Mouse (Mus musculus) heart, embryonic 14.5 days (tissue): ENCODE data around the gene Stra6. TPM values are rescaled to one million over a fixed set of nuclear protein-coding genes. Genes with fewer than 3 reads are reported as not detected.

Source experiments
- ATAC-seq: fragments of 200-750 bp; cut with Nextera tagmentation; 2 replicates; pipeline ENCODE4 v1.8.0; 2017; ENCODE audit warnings: low read depth, moderate TSS enrichment; ENCODE audit not compliant: insufficient number of reproducible peaks, insufficient read depth, low FRiP score
- H3K27ac ChIP-seq, 2 experiments: fragments of 200-500 bp in 1 of 2; fragments of 300-500 bp in 1 of 2; sonication (generic) in 1 of 2; replicated peaks in 1 of 2; 2 replicates each; pipeline ENCODE4 v1.5.1; 2012 to 2014; ENCODE audit warnings: low read depth in 2 of 2, low read length in 2 of 2, control low read depth in 1 of 2, mild to moderate bottlenecking in 1 of 2, mixed read lengths in 1 of 2; ENCODE audit not compliant: control insufficient read depth in 1 of 2, insufficient read depth in 1 of 2
- H3K27me3 ChIP-seq: fragments of 300-500 bp; sonication (generic); 2 replicates; pipeline ENCODE4 v1.6.1; 2014; ENCODE audit warnings: mild to moderate bottlenecking, low read length, control low read depth; ENCODE audit not compliant: control insufficient read depth, insufficient read depth
- H3K36me3 ChIP-seq: fragments of 300-500 bp; sonication (generic); 2 replicates; pipeline ENCODE4 v1.6.1; 2014; ENCODE audit warnings: mild to moderate bottlenecking, control low read depth, low read length, mixed read lengths; ENCODE audit not compliant: control insufficient read depth, insufficient read depth
- H3K4me1 ChIP-seq, 2 experiments: fragments of 200-500 bp in 1 of 2; fragments of 300-500 bp in 1 of 2; sonication (generic) in 1 of 2; 2 replicates each; pipeline ENCODE4 v1.6.1; 2012 to 2014; ENCODE audit warnings: low read length in 2 of 2, control low read depth in 1 of 2, mixed read lengths in 1 of 2; ENCODE audit not compliant: control insufficient read depth in 2 of 2, insufficient read depth in 2 of 2
- H3K4me2 ChIP-seq: fragments of 300-500 bp; sonication (generic); 2 replicates; pipeline ENCODE4 v1.6.1; 2014; ENCODE audit warnings: mild to moderate bottlenecking, low read length
- H3K4me3 ChIP-seq, 2 experiments: fragments of 200-500 bp in 1 of 2; fragments of 300-500 bp in 1 of 2; sonication (generic) in 1 of 2; 2 replicates each; pipeline ENCODE4 v1.5.1; 2012 to 2014; ENCODE audit warnings: low read length in 2 of 2, mild to moderate bottlenecking in 2 of 2, control low read depth in 1 of 2, low read depth in 1 of 2, moderate library complexity in 1 of 2; ENCODE audit not compliant: control insufficient read depth in 1 of 2, insufficient read depth in 1 of 2
- H3K9ac ChIP-seq: fragments of 300-500 bp; sonication (generic); 2 replicates; pipeline ENCODE4 v1.6.1; 2014; ENCODE audit warnings: mild to moderate bottlenecking, low read length
- H3K9me3 ChIP-seq: fragments of 300-500 bp; sonication (generic); 2 replicates; pipeline ENCODE4 v1.6.1; 2016; ENCODE audit warnings: low read length, control low read depth; ENCODE audit not compliant: control insufficient read depth
- WGBS: fragments of 180-500 bp; shearing (Covaris S2); extraction: QIAGEN DNeasy Blood & Tissue Kit; methylation state at CpG from one replicate; pipeline ENCODE4 v1.1.7; 2014; 5-methylcytosine and 5-hydroxymethylcytosine counted together
- polyA plus RNA-seq: library from polyadenylated mRNA; unstranded; fragments of >200 nt; fragmentation: Nextera tagmentation; extraction: Ambion mirVana; gene quantifications from 2 replicates; pipeline ENCODE4 v1.2.1, GENCODE M21; 2014

The Stra6 gene
- polyA plus RNA-seq = 0.57 TPM in 1 of 2 replicates, not detected in the other

DNA sequence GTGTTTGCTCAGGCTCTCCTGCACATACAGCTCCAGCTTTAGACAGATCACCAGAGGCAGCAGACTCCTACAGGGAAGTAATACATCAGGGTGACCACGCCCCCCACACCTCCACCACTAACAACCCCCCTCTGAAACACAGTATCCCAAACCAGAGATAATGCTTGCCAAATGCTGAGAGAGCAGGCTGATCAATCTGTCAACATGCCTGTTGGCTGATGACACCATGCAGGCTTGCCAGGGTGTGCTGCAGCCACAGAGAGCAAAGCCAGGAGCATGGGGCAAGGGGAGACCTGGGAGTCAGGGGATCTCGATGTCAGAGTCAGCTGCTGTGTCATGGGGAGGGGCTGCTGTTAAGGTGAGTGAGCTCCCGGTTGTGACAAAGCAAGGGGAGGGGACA is at the start of gene Stra6:
TSS of gene Stra6 (plus strand) at position 258 of the 400 bp plus-strand sequence.
- WGBS = 4% methylated on average over 3 of the region's 3 CpGs
- H3K9ac ChIP-seq = no peak within 1 kb of the TSS
- no peaks in the 10 kb centered on the region for H3K9me3 ChIP-seq
- no peak for ATAC-seq
- H3K36me3 ChIP-seq = no peaks in the 10 kb centered on the region
- peaks cover 37% of the 10 kb centered on the region for H3K27me3 ChIP-seq
- H3K4me3 ChIP-seq = no peak within 1 kb of the TSS
- H3K4me1 ChIP-seq = peaks cover 23 to 28% of the 10 kb centered on the region in 2 experiments
- no peak within 1 kb of the TSS for H3K4me2 ChIP-seq
- H3K27ac ChIP-seq = no peak within 1 kb of the TSS

DNA sequence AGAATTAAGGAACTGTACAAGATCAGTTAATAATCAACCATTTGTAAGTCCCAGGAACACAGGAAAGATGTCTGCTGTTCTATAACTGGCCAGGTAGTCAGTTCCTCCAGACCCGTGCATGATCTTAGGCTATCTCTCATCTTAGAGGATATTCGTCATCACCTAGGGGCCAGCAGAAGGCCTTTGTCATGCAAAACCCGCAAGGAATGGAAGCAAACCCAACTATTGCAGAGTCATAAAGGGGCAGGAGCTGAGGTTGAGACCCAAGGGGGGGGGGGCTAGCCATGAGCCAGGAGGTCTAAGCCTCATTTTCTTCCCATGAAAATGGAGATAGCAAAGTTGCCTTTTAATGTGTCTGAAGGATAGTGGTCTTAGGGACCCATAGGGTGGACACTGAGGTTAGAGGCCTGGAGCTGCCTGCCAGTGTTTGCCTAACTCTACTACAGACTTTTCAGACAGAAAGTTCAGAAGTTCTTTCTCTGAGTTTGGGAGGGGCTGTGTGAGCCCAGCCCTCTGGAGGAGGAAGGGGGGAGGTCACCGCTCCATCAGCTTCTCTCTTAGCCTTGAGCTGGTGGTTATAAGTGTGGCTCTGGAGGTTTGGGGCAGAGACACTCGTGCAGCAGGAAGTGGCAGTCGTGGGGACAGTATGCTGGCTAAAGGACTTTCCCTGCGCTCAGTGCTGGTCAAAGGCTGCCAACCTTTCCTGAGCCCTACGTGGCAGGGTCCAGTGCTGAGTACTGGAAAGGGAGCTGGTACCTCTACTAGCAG is 49.0 kb upstream of the Stra6 start:
- no peak for ATAC-seq
- H3K27me3 ChIP-seq = no peaks in the 10 kb centered on the region
- H3K4me3 ChIP-seq = no peak overlapping the region
- no peak overlapping the region for H3K9ac ChIP-seq
- no peaks in the 10 kb centered on the region for H3K9me3 ChIP-seq
- peaks cover under 1 to 4% of the 10 kb centered on the region in 2 experiments; a peak in 3 of 4 replicates for H3K4me1 ChIP-seq
- H3K36me3 ChIP-seq = no peaks in the 10 kb centered on the region
- WGBS = 54% methylated on average over 8 of the region's 8 CpGs
- H3K27ac ChIP-seq = no peak overlapping the region
- H3K4me2 ChIP-seq = no peak overlapping the region

DNA sequence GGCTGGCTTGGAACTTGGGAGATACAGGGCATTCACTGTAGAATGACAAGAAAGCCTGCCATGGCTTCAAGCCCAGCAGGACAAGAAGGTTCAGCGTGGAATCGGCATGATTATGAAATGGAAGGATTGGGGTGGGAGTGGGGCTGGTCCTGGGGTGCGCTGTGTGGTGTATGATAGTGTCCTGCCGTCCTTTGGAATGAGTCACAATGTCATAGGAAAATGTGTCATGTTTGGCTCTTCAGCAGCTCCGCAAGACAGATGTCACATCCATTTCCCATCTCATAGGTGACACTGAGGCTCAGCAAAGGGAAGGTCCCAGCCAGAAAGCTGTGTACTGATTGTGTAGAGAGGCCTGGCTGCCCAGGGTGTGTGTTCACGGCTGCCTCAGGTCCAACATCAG is 47.7 kb upstream of the Stra6 start:
- ATAC-seq = no peak
- 74% methylated on average over 6 of the region's 6 CpGs for WGBS
- no peaks in the 10 kb centered on the region for H3K36me3 ChIP-seq

DNA sequence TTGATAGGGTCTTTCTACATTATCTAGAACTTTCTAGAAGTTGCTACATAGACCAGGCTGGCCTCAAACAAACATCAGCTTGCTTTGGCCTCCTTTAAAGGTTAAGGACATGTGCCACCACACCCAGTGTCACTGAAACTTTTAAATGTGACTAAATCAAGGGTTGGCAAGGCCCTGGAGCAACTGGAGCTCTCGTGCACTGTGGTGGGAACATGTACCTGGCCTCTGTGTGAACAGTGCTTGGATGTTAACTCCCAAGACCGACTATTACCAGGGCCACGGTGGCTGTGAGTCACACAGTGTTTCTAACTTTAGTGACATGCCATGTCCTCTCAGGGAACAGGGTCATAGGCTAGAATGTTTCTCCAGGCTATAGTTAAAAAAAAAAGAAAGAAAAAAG is 46.6 kb upstream of the Stra6 start:
- Histone ChIP-seq H3K27ac (no peak overlapping the region), H3K4me2 (no peak overlapping the region), H3K4me3 (no peak overlapping the region), H3K4me1 (no peaks in the 10 kb centered on the region), H3K27me3 (peaks cover 4% of the 10 kb centered on the region; the same call in 1 of the 2 replicates), H3K9ac (no peak overlapping the region), H3K36me3 (no peaks in the 10 kb centered on the region), H3K9me3 (no peaks in the 10 kb centered on the region)
- no peak for ATAC-seq
- WGBS = 34% methylated on average over 3 of the region's 3 CpGs

More for the DNA sequence above, 47.7 kb upstream of the Stra6 start:
- Histone ChIP-seq H3K9me3 (no peaks in the 10 kb centered on the region), H3K4me2 (no peak overlapping the region), H3K27ac (no peak overlapping the region), H3K27me3 (no peaks in the 10 kb centered on the region), H3K4me1 (peaks cover 0 to 4% of the 10 kb centered on the region in 2 experiments; a peak in 1 of 4 replicates), H3K9ac (no peak overlapping the region), H3K4me3 (no peak overlapping the region)

DNA sequence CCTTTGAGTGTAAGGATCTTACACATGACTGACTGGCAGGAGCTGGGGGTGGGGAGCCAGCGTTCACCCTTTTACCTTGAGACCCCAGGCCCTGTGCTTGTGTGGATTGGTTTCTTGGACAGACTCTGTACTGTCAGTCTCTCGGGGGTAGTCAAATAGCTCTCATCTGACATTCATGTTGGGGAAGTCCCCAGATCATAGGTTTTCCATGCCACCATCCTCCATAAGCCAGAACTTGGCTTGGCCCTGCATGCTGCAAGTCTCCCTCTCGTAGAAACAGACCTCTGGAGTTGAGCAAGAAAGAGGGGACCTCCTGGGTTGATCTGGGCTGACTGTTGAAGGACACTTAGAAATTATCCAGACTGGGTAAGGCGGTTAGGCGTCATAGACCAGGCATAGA is 45.2 kb upstream of the Stra6 start:
- peaks cover 7% of the 10 kb centered on the region; the same call in 1 of the 2 replicates for H3K27me3 ChIP-seq
- no peak overlapping the region for H3K4me2 ChIP-seq
- no peaks in the 10 kb centered on the region for H3K4me1 ChIP-seq
- H3K9me3 ChIP-seq = no peaks in the 10 kb centered on the region
- no peak for ATAC-seq
- WGBS = 81% methylated on average over 5 of the region's 5 CpGs
- H3K27ac ChIP-seq = no peak overlapping the region
- H3K36me3 ChIP-seq = no peaks in the 10 kb centered on the region
- H3K9ac ChIP-seq = no peak overlapping the region
- H3K4me3 ChIP-seq = no peak overlapping the region

DNA sequence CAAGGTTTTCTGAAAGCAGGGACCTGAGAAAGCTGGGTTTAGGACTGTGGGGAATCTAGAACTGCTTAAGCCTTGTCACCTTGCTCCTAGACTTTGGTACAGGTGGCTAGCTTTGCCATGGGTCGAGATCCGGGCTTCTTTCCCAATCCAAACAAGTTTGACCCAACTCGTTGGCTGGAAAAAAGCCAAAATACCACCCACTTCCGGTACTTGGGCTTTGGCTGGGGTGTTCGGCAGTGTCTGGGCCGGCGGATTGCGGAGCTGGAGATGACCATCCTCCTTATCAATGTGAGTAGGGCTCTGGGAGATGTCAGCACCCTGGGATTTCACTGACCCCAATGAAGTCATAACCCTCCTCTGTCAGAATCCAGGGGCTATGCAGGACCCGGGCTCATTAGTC is 37.6 kb upstream of the Stra6 start:
- 57% methylated on average over 9 of the region's 9 CpGs for WGBS
- H3K9me3 ChIP-seq = no peaks in the 10 kb centered on the region
- no peak overlapping the region for H3K9ac ChIP-seq
- no peaks in the 10 kb centered on the region for H3K4me1 ChIP-seq
- no peak for ATAC-seq
- no peak overlapping the region for H3K27ac ChIP-seq
- no peaks in the 10 kb centered on the region for H3K36me3 ChIP-seq
- no peak overlapping the region for H3K4me3 ChIP-seq
- peaks cover 13% of the 10 kb centered on the region for H3K27me3 ChIP-seq
- H3K4me2 ChIP-seq = no peak overlapping the region

DNA sequence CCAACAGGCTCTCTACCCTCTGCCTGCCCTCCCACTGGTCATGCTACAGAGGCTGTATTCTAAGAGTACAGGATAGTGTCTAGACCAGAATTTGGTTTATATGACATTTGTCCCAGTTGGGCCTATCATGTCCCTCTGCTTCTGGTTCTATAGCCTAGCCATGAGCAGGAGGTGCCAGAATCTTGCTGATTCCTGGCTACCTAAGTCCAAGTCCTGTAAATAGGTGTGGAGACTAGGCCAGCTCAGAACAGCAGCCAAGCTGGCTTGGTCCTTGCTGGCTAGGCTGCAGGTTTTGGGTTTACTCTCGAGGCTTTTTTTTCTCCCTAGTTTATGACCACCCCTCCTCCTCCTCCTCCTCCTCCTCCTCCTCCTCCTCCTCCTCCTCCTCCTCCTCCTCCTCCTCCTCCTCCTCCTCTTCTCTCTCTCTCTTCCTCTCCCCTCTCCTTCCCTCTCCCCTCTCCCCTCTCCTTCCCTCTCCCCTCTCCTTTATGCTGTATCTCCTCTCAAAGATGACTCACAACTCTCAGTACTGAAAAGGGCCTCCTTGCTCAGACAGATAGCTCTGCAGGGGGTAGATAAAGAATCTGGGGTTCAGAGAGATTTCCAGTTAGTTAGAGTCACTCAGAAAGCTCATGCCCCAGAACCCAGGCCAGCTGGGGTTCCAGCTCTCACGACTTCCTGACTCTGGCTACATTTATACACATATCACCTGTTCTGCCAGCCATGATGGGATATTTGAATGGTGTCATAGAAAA is 36.0 kb upstream of the Stra6 start:
- H3K4me2 ChIP-seq = no peak overlapping the region
- H3K9ac ChIP-seq = no peak overlapping the region
- ATAC-seq = no peak
- no peaks in the 10 kb centered on the region for H3K4me1 ChIP-seq
- no peak overlapping the region for H3K4me3 ChIP-seq
- H3K27me3 ChIP-seq = peaks cover 8% of the 10 kb centered on the region
- no peak overlapping the region for H3K27ac ChIP-seq
- no peaks in the 10 kb centered on the region for H3K36me3 ChIP-seq
- WGBS = 41% methylated on average over 2 of the region's 2 CpGs
- no peaks in the 10 kb centered on the region for H3K9me3 ChIP-seq
